Mouse (Mus musculus) midbrain, postnatal 0 days (tissue): ENCODE data around the gene Mon2. TPM values are rescaled to one million over a fixed set of nuclear protein-coding genes. Genes with fewer than 3 reads are reported as not detected.

Source experiments
- ATAC-seq: fragments of 200-750 bp; cut with Nextera tagmentation; 2 replicates; pipeline ENCODE4 v1.8.0; 2017; ENCODE audit warnings: moderate number of reproducible peaks, mild to moderate bottlenecking, moderate TSS enrichment, moderate library complexity; ENCODE audit not compliant: low FRiP score
- DNase-seq: peaks from one replicate; pipeline ENCODE4 v3.0.0-alpha.2; 2015; ENCODE audit warnings: low spot score
- H3K27ac ChIP-seq: fragments of 300-500 bp; sonication (generic); 2 replicates; pipeline ENCODE4 v1.5.1; 2014; ENCODE audit warnings: low read depth, mild to moderate bottlenecking, low read length, mixed read lengths
- H3K27me3 ChIP-seq: fragments of 300-500 bp; sonication (generic); 2 replicates; pipeline ENCODE4 v1.6.1; 2014; ENCODE audit warnings: low read length, control low read depth, mixed read lengths; ENCODE audit not compliant: insufficient read depth
- H3K36me3 ChIP-seq: fragments of 300-500 bp; sonication (generic); 2 replicates; pipeline ENCODE4 v1.6.1; 2014; ENCODE audit warnings: low read length, control low read depth, mixed read lengths; ENCODE audit not compliant: insufficient read depth
- H3K4me1 ChIP-seq: fragments of 300-500 bp; sonication (generic); 2 replicates; pipeline ENCODE4 v1.6.1; 2014; ENCODE audit warnings: mild to moderate bottlenecking, control low read depth, antibody characterized with exemption, low read length, mixed read lengths; ENCODE audit not compliant: insufficient read depth
- H3K4me2 ChIP-seq: fragments of 300-500 bp; sonication (generic); 2 replicates; pipeline ENCODE4 v1.6.1; 2014; ENCODE audit warnings: low read depth, mild to moderate bottlenecking, low read length, mixed read lengths; ENCODE audit not compliant: poor library complexity, severe bottlenecking
- H3K4me3 ChIP-seq: fragments of 300-500 bp; sonication (generic); 2 replicates; pipeline ENCODE4 v1.5.1; 2014; ENCODE audit warnings: low read depth, mild to moderate bottlenecking, low read length, moderate library complexity
- H3K9ac ChIP-seq: fragments of 300-500 bp; sonication (generic); replicated peaks from 2 replicates; pipeline ENCODE4 v1.6.1; 2014; ENCODE audit warnings: mild to moderate bottlenecking, low read length, moderate library complexity, mixed read lengths; ENCODE audit not compliant: poor library complexity, severe bottlenecking
- H3K9me3 ChIP-seq: fragments of 300-500 bp; sonication (generic); 2 replicates; pipeline ENCODE4 v1.6.1; 2016; ENCODE audit warnings: low read length, control low read depth
- CTCF ChIP-seq: IDR thresholded peaks from 2 replicates; pipeline ENCODE4 v1.5.1; 2016; ENCODE audit warnings: antibody characterized with exemption, mild to moderate bottlenecking
- WGBS: fragments of 180-500 bp; shearing (Covaris S2); extraction: QIAGEN DNeasy Blood & Tissue Kit; methylation state at CpG from one replicate; pipeline ENCODE4 v1.1.7; 2014; 5-methylcytosine and 5-hydroxymethylcytosine counted together
- polyA plus RNA-seq: library from polyadenylated mRNA; unstranded; fragments of >200 nt; fragmentation: Nextera tagmentation; extraction: Ambion mirVana; gene quantifications from 2 replicates; pipeline ENCODE4 v1.2.1, GENCODE M21; 2015
- total RNA-seq: library from RNA; depleted of rRNA; stranded (reverse); fragments of >200 nt; gene quantifications from 2 replicates; pipeline ENCODE4 v1.2.3, GENCODE M21; 2014

The Mon2 gene
- total and polyA plus RNA-seq, 2 experiments from 2014 or later, result 16.8 to 46.0 TPM

GRCm38 (mm10) chr10:122989916-122990315 lies 86.4 kb downstream of the Mon2 start:
- DNase-seq (no peak), ATAC-seq (no peak)
- Histone ChIP-seq H3K27me3 (no peaks in the 10 kb centered on the region), H3K4me3 (no peak overlapping the region), H3K9ac (no peak overlapping the region), H3K27ac (no peak overlapping the region), H3K36me3 (peaks cover 12% of the 10 kb centered on the region; the same call in 1 of the 2 replicates), H3K9me3 (no peaks in the 10 kb centered on the region), H3K4me2 (no peak overlapping the region), H3K4me1 (no peaks in the 10 kb centered on the region)
- 96% methylated on average over 9 of the region's 9 CpGs for WGBS
- TF ChIP-seq CTCF, result no peak

GRCm38 (mm10) chr10:122988372-122988771 lies 87.9 kb downstream of the Mon2 start:
- 89% methylated on average over 7 of the region's 7 CpGs for WGBS
- DNase-seq (no peak), ATAC-seq (no peak)
- H3K4me3 ChIP-seq, result no peak overlapping the region
- no peak overlapping the region for H3K4me2 ChIP-seq
- TF ChIP-seq CTCF, result no peak
- H3K36me3 ChIP-seq, result 0 out of 2 replicates have a peak, but pooled peaks cover 2% of the 10 kb centered on the region
- no peaks in the 10 kb centered on the region for H3K27me3 ChIP-seq
- H3K9me3 ChIP-seq, result no peaks in the 10 kb centered on the region
- H3K9ac ChIP-seq, result no peak overlapping the region
- H3K27ac ChIP-seq, result no peak overlapping the region
- H3K4me1 ChIP-seq, result peaks cover 5% of the 10 kb centered on the region; the same call in 1 of the 2 replicates

- peaks cover 10% of the 10 kb centered on the region for H3K4me1 ChIP-seq
- H3K9ac ChIP-seq, result no peak overlapping the region
- DNase-seq, result peak; percentile 71
- no peaks in the 10 kb centered on the region for H3K36me3 ChIP-seq
- H3K9me3 ChIP-seq, result no peaks in the 10 kb centered on the region
- H3K27me3 ChIP-seq, result no peaks in the 10 kb centered on the region
- WGBS, result 26% methylated on average over 9 of the region's 9 CpGs
- peak; percentile 85 for TF ChIP-seq CTCF
- ATAC-seq, result no peak
- H3K4me2 ChIP-seq, result no peak overlapping the region
- no peak overlapping the region for H3K27ac ChIP-seq
- H3K4me3 ChIP-seq, result no peak overlapping the region
These were observed 88.6 kb downstream of the Mon2 start for GRCm38 (mm10) chr10:122987671-122988128.

GRCm38 (mm10) chr10:122986320-122987225 lies 89.7 kb downstream of the Mon2 start:
- WGBS, result 10% methylated on average over 53 of the region's 54 CpGs
- no peaks in the 10 kb centered on the region for H3K9me3 ChIP-seq
- H3K27me3 ChIP-seq, result no peaks in the 10 kb centered on the region

GRCm38 (mm10) chr10:122985515-122986319 lies 90.6 kb downstream of the Mon2 start:
- Histone ChIP-seq H3K4me1 (peaks cover 10% of the 10 kb centered on the region), H3K4me3 (peak overlapping the region; percentile 91), H3K4me2 (peak overlapping the region; percentile 71), H3K36me3 (no peaks in the 10 kb centered on the region), H3K27me3 (no peaks in the 10 kb centered on the region), H3K9me3 (no peaks in the 10 kb centered on the region), H3K9ac (peak overlapping the region; percentile 95), H3K27ac (peak overlapping the region; percentile 100)
- peak; percentile 91 for ATAC-seq
- peak; percentile 89 for DNase-seq
- WGBS, result under 1% methylated on average over 52 of the region's 115 CpGs
- no peak for TF ChIP-seq CTCF

More at GRCm38 (mm10) chr10:122986320-122987225, 89.7 kb downstream of the Mon2 start:
- ATAC-seq (peak; percentile 59), DNase-seq (peak; percentile 60)
- H3K4me2 ChIP-seq, result peak overlapping the region; percentile 71
- H3K9ac ChIP-seq, result peak overlapping the region; percentile 95
- TF ChIP-seq CTCF, result no peak
- H3K36me3 ChIP-seq, result no peaks in the 10 kb centered on the region
- peaks cover 10% of the 10 kb centered on the region for H3K4me1 ChIP-seq
- H3K4me3 ChIP-seq, result peak overlapping the region; percentile 91
- peak overlapping the region; percentile 100 for H3K27ac ChIP-seq
